Mouse (Mus musculus) CD4-positive, CD25-positive, alpha-beta regulatory T cell (primary cell): Measurements from ENCODE around the gene Sdr9c7. TPM values are rescaled to one million over a fixed set of nuclear protein-coding genes. Genes with fewer than 3 reads are reported as not detected.

Source experiments
- polyA plus RNA-seq: library from polyadenylated mRNA; unstranded; fragments of 100-300 nt; shearing (Covaris generic); gene quantifications from one replicate; pipeline ENCODE4 v1.2.1, GENCODE M21; 2017

The Sdr9c7 gene
- not detected for polyA plus RNA-seq

DNA sequence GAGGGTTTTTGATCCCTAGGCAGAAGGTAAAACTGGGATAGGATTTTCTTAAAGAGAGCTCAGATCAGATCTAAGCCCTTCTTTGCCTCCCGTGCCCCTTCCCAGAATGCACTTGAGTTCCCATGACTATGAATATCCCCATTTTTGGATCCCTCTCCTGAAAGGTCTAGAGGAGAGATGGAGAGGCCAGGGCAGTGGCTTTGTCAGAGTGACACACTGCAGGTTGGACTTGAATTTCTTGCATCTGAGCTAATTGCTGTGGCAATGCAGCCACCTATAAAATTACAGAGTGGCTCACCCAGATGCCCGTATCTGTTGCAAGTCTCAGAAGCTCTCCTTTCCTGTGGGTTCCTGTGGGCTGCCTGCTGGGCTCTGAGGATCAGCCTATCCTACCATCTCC is at the start of gene Sdr9c7:
TSS of gene Sdr9c7 (plus strand) at position 301 of the 400 bp plus-strand sequence.

DNA sequence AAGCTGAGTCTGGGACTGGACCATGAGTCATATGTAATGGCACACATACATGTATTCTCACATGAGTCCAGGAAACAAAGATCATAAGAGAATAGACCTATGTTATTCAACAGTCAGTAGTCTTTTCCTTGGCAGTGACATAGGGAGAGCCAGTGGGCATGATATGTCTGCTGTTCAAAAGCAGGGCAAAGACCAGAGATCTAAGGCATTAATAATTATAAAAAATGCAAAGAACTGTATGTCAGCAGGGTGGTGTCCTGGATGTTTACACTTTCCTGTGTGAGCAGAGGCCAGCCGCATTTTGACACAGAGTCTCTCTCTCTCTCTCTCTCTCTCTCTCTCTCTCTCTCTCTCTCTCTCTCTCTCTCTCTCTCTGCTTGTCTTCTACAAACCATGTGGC is 48.7 kb upstream of the Sdr9c7 start, which contains the start of gene Rdh19:
TSS of gene Rdh19 (plus strand) at position 301 of the 400 bp plus-strand sequence.

DNA sequence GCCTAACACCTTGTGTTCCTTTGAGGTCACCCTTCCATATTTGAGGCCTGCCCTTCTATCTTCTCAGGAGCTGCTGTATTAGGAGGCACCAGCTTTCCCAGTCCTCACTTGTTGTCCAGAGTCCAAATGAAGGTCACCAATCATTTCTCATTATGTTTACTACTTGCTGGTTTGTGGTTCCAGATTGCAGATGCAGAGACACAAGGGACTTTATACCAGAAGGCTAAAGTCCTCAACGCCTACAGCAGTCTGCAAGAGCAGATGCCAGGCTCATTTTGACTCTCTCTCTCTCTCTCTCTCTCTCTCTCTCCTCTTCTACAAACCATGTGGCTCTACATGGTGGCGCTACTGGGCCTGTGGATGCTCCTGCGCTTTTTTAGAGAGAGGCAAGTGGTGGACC is 32.1 kb upstream of the Sdr9c7 start, which contains the start of gene Rdh16f2:
TSS of gene Rdh16f2 (plus strand) at position 243 of the 400 bp plus-strand sequence.

DNA sequence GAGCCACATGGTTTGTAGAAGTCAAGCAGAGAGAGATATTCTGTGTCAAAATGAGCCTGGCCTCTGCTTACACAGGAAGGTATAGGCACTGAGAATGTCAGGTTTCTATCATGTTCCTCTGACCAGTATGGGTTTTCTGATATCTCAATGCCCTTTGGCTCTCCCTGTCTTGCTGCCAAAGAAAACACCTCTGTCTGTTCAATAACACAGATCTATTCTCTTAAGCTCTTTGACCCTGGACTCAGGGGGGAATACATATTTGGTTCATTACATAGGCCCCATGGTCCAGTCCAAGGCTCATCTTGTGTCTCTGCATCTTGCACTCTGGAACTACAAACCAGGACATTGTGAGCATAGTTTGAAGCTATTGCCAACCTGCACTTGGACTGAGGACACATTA is 9.7 kb upstream of the Sdr9c7 start, which contains the start of gene Rdh7:
TSS of gene Rdh7 (minus strand) at position 213 of the 400 bp plus-strand sequence.

Other genes starting within 250 kb of the Sdr9c7 start
- 10.4 TPM for gene Nemp1, start 231.6 kb upstream of the Sdr9c7 start, polyA plus RNA-seq
- 67.4 TPM for gene Nab2, start 229.9 kb upstream of the Sdr9c7 start, polyA plus RNA-seq
- not detected for gene Myo1a, start 193.3 kb upstream of the Sdr9c7 start, polyA plus RNA-seq
- 0.28 TPM for gene Tac2, start 174.0 kb upstream of the Sdr9c7 start, polyA plus RNA-seq
- gene Zbtb39, start 159.0 kb upstream of the Sdr9c7 start, polyA plus RNA-seq, result 0.67 TPM
- gene Gpr182, start 146.8 kb upstream of the Sdr9c7 start, polyA plus RNA-seq, result 0.06 TPM
- 0.18 TPM for gene Rdh1, start 138.8 kb upstream of the Sdr9c7 start, polyA plus RNA-seq
- not detected for gene Rdh16f1, start 138.7 kb upstream of the Sdr9c7 start, polyA plus RNA-seq
- 1.1 TPM for gene Rdh9, start 122.1 kb upstream of the Sdr9c7 start, polyA plus RNA-seq
- gene Rdh16, start 97.4 kb upstream of the Sdr9c7 start, polyA plus RNA-seq, result not detected
- gene Rdh19, start 48.6 kb upstream of the Sdr9c7 start, polyA plus RNA-seq, result not detected
- gene Rdh16f2, start 32.0 kb upstream of the Sdr9c7 start, polyA plus RNA-seq, result not detected
- gene Rdh7, start 9.7 kb upstream of the Sdr9c7 start, polyA plus RNA-seq, result not detected
- gene Hsd17b6, start 109.1 kb downstream of the Sdr9c7 start, polyA plus RNA-seq, result not detected
- 16.1 TPM for gene Prim1, start 116.7 kb downstream of the Sdr9c7 start, polyA plus RNA-seq
- 553 TPM for gene Naca, start 137.1 kb downstream of the Sdr9c7 start, polyA plus RNA-seq
- gene Ptges3, start 160.4 kb downstream of the Sdr9c7 start, polyA plus RNA-seq, result 129 TPM
- gene Atp5b, start 184.8 kb downstream of the Sdr9c7 start, polyA plus RNA-seq, result 1,208 TPM
- 73.2 TPM for gene Baz2a, start 193.1 kb downstream of the Sdr9c7 start, polyA plus RNA-seq